Mouse (Mus musculus) heart, adult 8-10 months (tissue): ENCODE measurements around the gene Impdh2. TPM values are rescaled to one million over a fixed set of nuclear protein-coding genes. Genes with fewer than 3 reads are reported as not detected.

Experiments
- DNase-seq: peaks from one replicate; pipeline ENCODE4 v3.0.0; 2022; ENCODE audit warnings: low spot score
- total RNA-seq, 4 experiments: library from RNA; stranded (reverse); gene quantifications; 2 replicates each; pipeline ENCODE4 v1.2.4; 2022

Gene Impdh2
- total RNA-seq, 4 experiments from 2014 or later = 44.3 to 53.5 (median 47.9) TPM

GRCm38 (mm10) chr9:108569381-108570206 is 9.5 kb downstream of the Impdh2 start, which contains the start of gene Dalrd3:
Gene Dalrd3, plus strand, starts transcription at chr9:108569886.
- DNase-seq = peak; percentile 88

GRCm38 (mm10) chr9:108570207-108570896 is 10.3 kb downstream of the Impdh2 start:
- DNase-seq = peak; percentile 58

- DNase-seq = no peak
These were observed 11.4 kb downstream of the Impdh2 start for GRCm38 (mm10) chr9:108571401-108571973.

GRCm38 (mm10) chr9:108572321-108572720 is 12.2 kb downstream of the Impdh2 start:
- DNase-seq = no peak

GRCm38 (mm10) chr9:108573774-108574690 is 13.9 kb downstream of the Impdh2 start:
- DNase-seq = no peak

- no peak for DNase-seq
These were observed 14.8 kb downstream of the Impdh2 start for GRCm38 (mm10) chr9:108574921-108575320.

GRCm38 (mm10) chr9:108575321-108576297 is 15.5 kb downstream of the Impdh2 start:
- no peak for DNase-seq

GRCm38 (mm10) chr9:108577025-108577424 is 16.9 kb downstream of the Impdh2 start:
- no peak for DNase-seq

GRCm38 (mm10) chr9:108577934-108578544 is 18.0 kb downstream of the Impdh2 start:
- DNase-seq = peak; percentile 26

GRCm38 (mm10) chr9:108578545-108579343 is 18.7 kb downstream of the Impdh2 start, which contains the start of gene Wdr6:
Gene Wdr6, minus strand, starts transcription at chr9:108578739.
- DNase-seq = peak; percentile 85

GRCm38 (mm10) chr9:108579344-108579690 is 19.2 kb downstream of the Impdh2 start:
- no peak for DNase-seq

GRCm38 (mm10) chr9:108587571-108588180 is 27.6 kb downstream of the Impdh2 start:
- DNase-seq = peak; percentile 67

- DNase-seq = no peak
These were observed 29.1 kb downstream of the Impdh2 start for GRCm38 (mm10) chr9:108589229-108589628.

GRCm38 (mm10) chr9:108591462-108591861 is 31.4 kb downstream of the Impdh2 start:
- no peak for DNase-seq

- no peak for DNase-seq
These were observed 34.3 kb downstream of the Impdh2 start for GRCm38 (mm10) chr9:108594354-108594753.

GRCm38 (mm10) chr9:108596998-108597764 is 37.1 kb downstream of the Impdh2 start, which contains the start of gene P4htm:
Gene P4htm, minus strand, starts transcription at chr9:108597667.
- peak; percentile 43 for DNase-seq

- no peak for DNase-seq
These were observed 39.0 kb downstream of the Impdh2 start for GRCm38 (mm10) chr9:108599021-108599566.
